Mouse (Mus musculus): ENCODE results near the gene Unc5c. TPM values are rescaled to one million over a fixed set of nuclear protein-coding genes. Genes with fewer than 3 reads are reported as not detected.

Unc5c gene
- not detected for polyA plus RNA-seq (2017; shearing (Covaris generic))

DNA sequence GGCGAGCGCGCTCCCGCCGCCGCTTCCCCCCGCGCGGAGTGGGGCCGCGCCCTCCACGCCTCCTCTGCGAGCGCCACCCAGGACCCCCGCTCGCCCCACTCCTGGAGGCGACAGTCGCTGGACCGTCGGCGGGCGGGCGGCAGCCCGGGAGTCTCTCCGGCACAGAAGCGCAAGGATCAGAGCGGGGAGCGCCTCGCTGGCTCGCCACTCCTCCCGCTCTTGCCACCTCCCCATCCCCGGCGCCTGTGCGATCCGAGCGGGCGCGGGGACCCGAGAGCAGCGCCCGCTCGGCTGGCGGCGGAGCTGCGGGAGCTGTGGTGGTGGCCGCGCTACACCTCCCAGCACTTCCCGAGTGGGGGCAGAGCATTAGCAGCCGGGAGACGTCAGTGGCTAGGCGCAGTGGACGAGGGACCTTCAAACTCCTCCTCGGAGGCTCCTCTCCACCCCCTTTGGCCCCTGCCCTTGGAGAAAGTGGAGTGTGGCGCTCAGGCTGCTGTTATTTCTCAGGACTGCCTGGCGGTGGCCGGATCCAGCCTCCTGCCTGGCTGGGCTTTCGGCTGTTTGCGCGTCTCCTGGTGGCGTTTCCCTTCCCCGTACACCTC lies at the start of gene Unc5c:
TSS of gene Unc5c (plus strand) at position 113 of the 602 bp plus-strand sequence.

